Mouse (Mus musculus) MEL (cell line): ENCODE results near the gene Milr1. TPM values are rescaled to one million over a fixed set of nuclear protein-coding genes. Genes with fewer than 3 reads are reported as not detected.
A peak's percentile ranks its signal among the peaks of the same experiment; 100 is the strongest.

Experiments
- DNase-seq: peaks from one replicate; pipeline ENCODE4 v3.0.0; 2011; ENCODE audit warnings: low read depth, low spot score
- H3K27ac ChIP-seq: 2 replicates; pipeline ENCODE4 v1.5.1; 2012; ENCODE audit warnings: low read depth, mild to moderate bottlenecking, control low read depth, low read length, moderate library complexity; ENCODE audit not compliant: control insufficient read depth
- H3K27me3 ChIP-seq, 2 experiments: fragments of 150-350 bp in 1 of 2; sonication (generic) in 1 of 2; 2 replicates each; pipeline ENCODE4 v1.6.1; 2012; ENCODE audit warnings: low read length in 2 of 2, mild to moderate bottlenecking in 2 of 2, improper control_type of control experiment in 1 of 2, moderate library complexity in 1 of 2; ENCODE audit not compliant: insufficient read depth in 2 of 2, control insufficient read depth in 1 of 2
- H3K36me3 ChIP-seq, 2 experiments: 2 replicates each; pipeline ENCODE4 v1.6.1; 2012 to 2014; ENCODE audit warnings: low read length in 2 of 2, improper control_type of control experiment in 1 of 2, inconsistent platforms in 1 of 2, mild to moderate bottlenecking in 1 of 2; ENCODE audit not compliant: insufficient read depth in 2 of 2, control insufficient read depth in 1 of 2
- H3K4me1 ChIP-seq, 2 experiments: fragments of 150-350 bp in 1 of 2; sonication (generic) in 1 of 2; 2 replicates each; pipeline ENCODE4 v1.6.1; 2012; ENCODE audit warnings: low read length in 2 of 2, improper control_type of control experiment in 1 of 2, mild to moderate bottlenecking in 1 of 2; ENCODE audit not compliant: insufficient read depth in 2 of 2, control insufficient read depth in 1 of 2
- H3K4me3 ChIP-seq, 2 experiments: fragments of 150-350 bp in 1 of 2; sonication (generic) in 1 of 2; 2 replicates each; pipeline ENCODE4 v1.5.1; 2012; ENCODE audit warnings: low read depth in 2 of 2, low read length in 2 of 2, mild to moderate bottlenecking in 2 of 2, moderate library complexity in 2 of 2, control low read depth in 1 of 2, improper control_type of control experiment in 1 of 2; ENCODE audit not compliant: control insufficient read depth in 1 of 2, insufficient read depth in 1 of 2
- H3K79me2 ChIP-seq: 2 replicates; pipeline ENCODE4 v1.6.1; 2012; ENCODE audit warnings: mild to moderate bottlenecking, low read length, moderate library complexity; ENCODE audit not compliant: control insufficient read depth, poor library complexity, insufficient read depth
- H3K9ac ChIP-seq: 2 replicates; pipeline ENCODE4 v1.6.1; 2012; ENCODE audit warnings: low read depth, mild to moderate bottlenecking, control low read depth, low read length, moderate library complexity; ENCODE audit not compliant: control insufficient read depth, poor library complexity, severe bottlenecking
- H3K9me3 ChIP-seq: fragments of 150-350 bp; sonication (generic); replicated peaks from 2 replicates; pipeline ENCODE4 v1.6.1; 2012; ENCODE audit warnings: mild to moderate bottlenecking, low read length, improper control_type of control experiment, moderate library complexity; ENCODE audit not compliant: insufficient read depth
- BHLHE40 ChIP-seq: IDR thresholded peaks from 2 replicates; pipeline ENCODE4 v1.6.1; 2012; ENCODE audit warnings: low read depth, mild to moderate bottlenecking, inconsistent platforms, low read length, improper control_type of control experiment, borderline replicate concordance
- CHD1 ChIP-seq: IDR thresholded peaks from 2 replicates; pipeline ENCODE4 v1.6.1; 2012; ENCODE audit warnings: low read depth, mild to moderate bottlenecking, inconsistent platforms, low read length, improper control_type of control experiment
- CHD2 ChIP-seq: IDR thresholded peaks from 2 replicates; pipeline ENCODE4 v1.6.1; 2011; ENCODE audit warnings: low read length, improper control_type of control experiment
- EP300 ChIP-seq, 2 experiments: IDR thresholded peaks; 2 replicates each; pipeline ENCODE4 v1.6.1; 2011; ENCODE audit warnings: improper control_type of control experiment in 2 of 2, low read length in 2 of 2, low read depth in 1 of 2, mild to moderate bottlenecking in 1 of 2
- GABPA ChIP-seq: IDR thresholded peaks from 2 replicates; pipeline ENCODE4 v1.6.1; 2012; ENCODE audit warnings: low read depth, mild to moderate bottlenecking, inconsistent platforms, low read length, improper control_type of control experiment, moderate library complexity
- JUND ChIP-seq: IDR thresholded peaks from 2 replicates; pipeline ENCODE4 v1.6.1; 2011; ENCODE audit warnings: low read depth, mild to moderate bottlenecking, improper control_type of control experiment, low read length
- KAT2A ChIP-seq: conservative IDR thresholded peaks from 2 replicates; pipeline ENCODE4 v1.6.1; 2012; ENCODE audit warnings: low read depth, low read length, improper control_type of control experiment, inconsistent platforms
- MAFK ChIP-seq: IDR thresholded peaks from 2 replicates; pipeline ENCODE4 v1.6.1; 2011; ENCODE audit warnings: low read depth, mild to moderate bottlenecking, low read length, improper control_type of control experiment, borderline replicate concordance
- MAX ChIP-seq: IDR thresholded peaks from 2 replicates; pipeline ENCODE4 v1.6.1; 2011; ENCODE audit warnings: low read length, improper control_type of control experiment
- MEF2A ChIP-seq: IDR thresholded peaks from 2 replicates; pipeline ENCODE4 v1.6.1; 2014; ENCODE audit warnings: low read depth, mild to moderate bottlenecking, inconsistent platforms, low read length, improper control_type of control experiment; ENCODE audit not compliant: poor library complexity, insufficient replicate concordance, severe bottlenecking; ENCODE audit errors: extremely low read depth
- MXI1 ChIP-seq: IDR thresholded peaks from 2 replicates; pipeline ENCODE4 v1.6.1; 2011; ENCODE audit warnings: mild to moderate bottlenecking, low read depth, low read length, improper control_type of control experiment
- MYB ChIP-seq: IDR thresholded peaks from 2 replicates; pipeline ENCODE4 v1.6.1; 2011; ENCODE audit warnings: mild to moderate bottlenecking, low read depth, low read length, improper control_type of control experiment
- MYC ChIP-seq: IDR thresholded peaks from 2 replicates; pipeline ENCODE4 v1.6.1; 2011; ENCODE audit warnings: low read depth, mild to moderate bottlenecking, low read length, improper control_type of control experiment, moderate library complexity
- POLR2A ChIP-seq, 2 experiments: IDR thresholded peaks; 2 replicates each; pipeline ENCODE4 v1.6.1; 2011 to 2012; ENCODE audit warnings: low read length in 2 of 2, mild to moderate bottlenecking in 2 of 2, control low read depth in 1 of 2, improper control_type of control experiment in 1 of 2, low read depth in 1 of 2, moderate library complexity in 1 of 2; ENCODE audit not compliant: control insufficient read depth in 1 of 2, insufficient read depth in 1 of 2, poor library complexity in 1 of 2
- POLR2AphosphoS2 ChIP-seq: IDR thresholded peaks from 2 replicates; pipeline ENCODE4 v1.6.1; 2011; ENCODE audit warnings: low read length, improper control_type of control experiment
- RAD21 ChIP-seq: IDR thresholded peaks from 2 replicates; pipeline ENCODE4 v1.6.1; 2011; ENCODE audit warnings: mild to moderate bottlenecking, low read depth, low read length, improper control_type of control experiment
- RCOR1 ChIP-seq: IDR thresholded peaks from 2 replicates; pipeline ENCODE4 v1.6.1; 2012; ENCODE audit warnings: low read depth, mild to moderate bottlenecking, inconsistent platforms, low read length, improper control_type of control experiment
- SMC3 ChIP-seq: IDR thresholded peaks from 2 replicates; pipeline ENCODE4 v1.6.1; 2011; ENCODE audit warnings: low read depth, low read length, improper control_type of control experiment
- TAL1 ChIP-seq: IDR thresholded peaks from 2 replicates; pipeline ENCODE4 v1.6.1; 2012; ENCODE audit warnings: mild to moderate bottlenecking, inconsistent platforms, low read length, moderate library complexity, mixed read lengths
- TCF12 ChIP-seq: IDR thresholded peaks from 2 replicates; pipeline ENCODE4 v1.6.1; 2014; ENCODE audit warnings: low read depth, mild to moderate bottlenecking, inconsistent platforms, low read length, improper control_type of control experiment, moderate library complexity
- UBTF ChIP-seq: IDR thresholded peaks from 2 replicates; pipeline ENCODE4 v1.6.1; 2012; ENCODE audit warnings: low read depth, mild to moderate bottlenecking, inconsistent platforms, low read length, improper control_type of control experiment, moderate library complexity, borderline replicate concordance; ENCODE audit not compliant: insufficient read depth
- USF1 ChIP-seq: IDR thresholded peaks from 2 replicates; pipeline ENCODE4 v1.6.1; 2014; ENCODE audit warnings: low read depth, mild to moderate bottlenecking, inconsistent platforms, low read length, improper control_type of control experiment, moderate library complexity
- ZC3H11A ChIP-seq: IDR thresholded peaks from 2 replicates; pipeline ENCODE4 v1.6.1; 2012; ENCODE audit warnings: low read depth, mild to moderate bottlenecking, inconsistent platforms, low read length, improper control_type of control experiment
- ZKSCAN1 ChIP-seq: IDR thresholded peaks from 2 replicates; pipeline ENCODE4 v1.6.1; 2012; ENCODE audit warnings: low read depth, mild to moderate bottlenecking, inconsistent platforms, low read length, improper control_type of control experiment, moderate library complexity
- ZMIZ1 ChIP-seq: IDR thresholded peaks from 2 replicates; pipeline ENCODE4 v1.6.1; 2012; ENCODE audit warnings: low read depth, mild to moderate bottlenecking, inconsistent platforms, low read length, improper control_type of control experiment, moderate library complexity
- ZNF384 ChIP-seq: IDR thresholded peaks from 2 replicates; pipeline ENCODE4 v1.6.1; 2012; ENCODE audit warnings: low read depth, mild to moderate bottlenecking, inconsistent platforms, low read length, improper control_type of control experiment
- polyA plus RNA-seq, 2 experiments: library from polyadenylated mRNA; stranded (reverse) in 1 of 2; unstranded in 1 of 2; fragments of >175 nt in 1 of 2; fragments of >200 nt in 1 of 2; gene quantifications; 2 replicates each; pipeline versions ENCODE4 v1.2.1 to v1.2.4; 2012; ENCODE audit warnings: low replicate concordance in 2 of 2, low read depth in 1 of 2; ENCODE audit not compliant: insufficient read length in 2 of 2, insufficient read depth in 1 of 2, missing spikeins in 1 of 2
- total RNA-seq: library from RNA; depleted of rRNA; stranded (reverse); fragments of 300-350 nt; gene quantifications from 2 replicates; pipeline ENCODE4 v1.2.3, GENCODE M21; 2012

Gene Milr1
- total and polyA plus RNA-seq, 3 experiments = 0.26 TPM; not detected in 2

DNA sequence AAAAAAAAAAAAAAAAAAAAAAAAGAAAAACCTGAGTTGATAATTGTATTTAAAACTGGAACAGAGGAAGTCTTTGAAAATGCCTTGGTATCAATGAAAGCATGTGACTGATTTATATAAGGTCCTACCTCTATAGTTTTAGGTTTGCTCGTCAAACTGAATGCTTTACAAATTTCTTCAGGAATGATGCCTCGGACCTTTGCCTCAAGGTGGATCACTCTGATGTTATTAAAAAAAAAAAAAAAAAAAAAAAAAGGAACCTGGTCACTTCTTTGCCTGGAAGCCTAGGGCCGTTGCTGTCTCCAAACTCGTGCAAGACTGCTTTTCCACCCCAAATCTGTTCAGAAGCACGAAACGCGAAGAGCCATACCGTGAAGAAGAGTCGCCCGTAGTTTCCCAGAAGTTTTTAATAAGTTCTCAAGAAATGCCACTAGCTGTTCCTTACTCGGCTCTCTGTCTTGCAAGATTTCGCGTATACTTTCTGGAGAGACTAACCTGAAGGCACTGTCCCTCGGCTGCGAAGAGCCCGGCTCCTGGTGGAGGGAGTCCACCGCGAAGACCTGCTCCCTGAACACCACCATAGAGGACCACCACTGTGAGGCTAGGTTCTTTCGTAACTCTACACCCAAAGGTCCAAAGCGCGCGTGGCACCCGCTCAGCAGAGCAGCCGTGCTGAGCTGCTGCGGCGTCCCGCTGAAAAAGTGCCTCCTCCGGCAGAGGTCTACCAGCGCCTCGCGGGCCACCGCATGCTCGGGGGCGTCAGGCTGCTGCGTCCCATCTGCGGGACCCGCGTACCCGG is 27.8 kb downstream of the Milr1 start:
- peak; percentile 88; the same call in 1 of the 2 replicates for TF ChIP-seq ZNF384
- no peak for TF ChIP-seq MEF2A
- TF ChIP-seq MAX = peak; percentile 32; the same call in 1 of the 2 replicates
- TF ChIP-seq MXI1 = peak; percentile 73
- peak; percentile 72; the same call in 1 of the 2 replicates for TF ChIP-seq MYC
- 0 out of 2 replicates have a peak, but pooled peaks have one; percentile 23 for TF ChIP-seq TCF12
- TF ChIP-seq POLR2AphosphoS2 = no peak
- TF ChIP-seq CHD1 = 0 out of 2 replicates have a peak, but pooled peaks have one; percentile 57
- 0 out of 2 replicates have a peak, but pooled peaks have one; percentile 91 for TF ChIP-seq UBTF
- peak; percentile 39; the same call in 1 of the 2 replicates for TF ChIP-seq USF1
- H3K79me2 ChIP-seq = peaks cover 25% of the 10 kb centered on the region
- no peak for DNase-seq
- H3K27ac ChIP-seq = peak overlapping the region; percentile 82
- H3K4me3 ChIP-seq = peak overlapping the region; percentile 70 to 75
- no peaks in the 10 kb centered on the region for H3K9me3 ChIP-seq
- H3K4me1 ChIP-seq = peaks cover 3 to 7% of the 10 kb centered on the region in 2 experiments; a peak in 3 of 4 replicates
- H3K36me3 ChIP-seq = peaks cover 34 to 35% of the 10 kb centered on the region in 2 experiments
- H3K9ac ChIP-seq = peak overlapping the region; percentile 92
- no peaks in the 10 kb centered on the region for H3K27me3 ChIP-seq

DNA sequence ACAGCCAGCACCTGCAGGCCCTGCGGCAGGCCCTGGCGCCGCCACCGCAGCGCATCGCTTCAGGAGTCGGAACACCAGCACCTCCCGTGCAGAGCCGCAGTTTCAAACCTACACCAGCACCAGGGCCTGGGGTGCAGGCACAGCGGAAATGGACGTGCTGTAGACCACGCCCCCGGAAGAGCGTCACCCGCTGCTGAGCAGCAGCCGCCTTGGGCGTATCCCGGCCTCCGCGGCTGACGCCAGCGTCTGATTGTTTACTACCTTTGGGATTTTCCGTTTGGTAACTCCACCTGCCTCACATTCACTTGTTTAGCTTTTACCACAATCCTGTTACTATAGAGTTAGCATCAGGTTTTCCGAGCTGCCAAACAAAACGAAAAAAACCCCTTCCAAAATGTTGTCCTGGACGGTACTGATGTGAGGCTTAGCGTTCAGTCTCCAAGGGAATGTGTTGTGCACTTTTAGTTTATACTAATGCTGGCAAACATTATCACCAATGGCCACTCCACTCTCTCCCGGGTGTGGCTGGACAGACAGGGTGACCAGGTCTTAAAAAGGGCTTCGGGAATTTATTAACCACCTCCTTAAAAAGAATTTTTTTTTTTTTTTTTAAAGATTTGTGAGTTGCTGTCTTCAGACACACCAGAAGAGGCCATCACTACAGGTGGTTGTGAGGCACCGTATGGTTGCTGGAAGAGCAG is 28.5 kb downstream of the Milr1 start, which contains the start of gene Polg2:
Gene Polg2, minus strand, starts transcription at position 150 of the 701 bp plus-strand sequence.
- Histone ChIP-seq H3K36me3 (peaks cover 42 to 43% of the 10 kb centered on the region in 2 experiments), H3K4me3 (peak within 1 kb of the TSS; percentile 70 to 75), H3K4me1 (peaks cover 3 to 7% of the 10 kb centered on the region in 2 experiments; a peak in 3 of 4 replicates)
- peak; percentile 97 to 98 for TF ChIP-seq POLR2A (IDR thresholded peaks at IDR 0.05; ENCODE audit: control insufficient read depth in 1 of 2, insufficient read depth in 1 of 2, low read depth in 1 of 2, low read length in 2 of 2, poor library complexity in 1 of 2)
- TF ChIP-seq KAT2A = no peak; the same call in 1 of the 2 replicates
- TF ChIP-seq GABPA = no peak
- peak; percentile 24; the same call in 1 of the 2 replicates for TF ChIP-seq USF1
- TF ChIP-seq BHLHE40 = peak; percentile 27; the same call in 1 of the 2 replicates
- peak; percentile 17 for TF ChIP-seq SMC3
- peak in 1 of 2 experiments; percentile 57; a peak in 2 of 4 replicates for TF ChIP-seq EP300 (IDR thresholded peaks at IDR 0.05; ENCODE audit: low read depth in 1 of 2, low read length in 2 of 2)
- 0 out of 2 replicates have a peak, but pooled peaks have one; percentile 75 for TF ChIP-seq CHD1
- peak; percentile 20; the same call in 1 of the 2 replicates for TF ChIP-seq MAFK
- TF ChIP-seq ZC3H11A = no peak
- no peak for TF ChIP-seq JUND
- no peak for TF ChIP-seq MYB
- TF ChIP-seq UBTF = no peak
- no peak for TF ChIP-seq RAD21
- peak; percentile 64; the same call in 1 of the 2 replicates for TF ChIP-seq CHD2
- peak; percentile 54; the same call in 1 of the 2 replicates for TF ChIP-seq RCOR1
- TF ChIP-seq ZMIZ1 = peak; percentile 99
- TF ChIP-seq ZNF384 = peak; percentile 71; the same call in 1 of the 2 replicates
- TF ChIP-seq TCF12 = peak; percentile 81
- peak; percentile 73 for TF ChIP-seq MXI1
- peak; percentile 82 for TF ChIP-seq ZKSCAN1
- TF ChIP-seq TAL1 = no peak
- TF ChIP-seq MAX = peak; percentile 78; the same call in 1 of the 2 replicates

More for the DNA sequence above, 28.5 kb downstream of the Milr1 start, which contains the start of gene Polg2:
- peak; percentile 99 for DNase-seq
- Histone ChIP-seq H3K9ac (peak within 1 kb of the TSS; percentile 92), H3K27me3 (no peaks in the 10 kb centered on the region), H3K27ac (peak within 1 kb of the TSS; percentile 82), H3K79me2 (peaks cover 25% of the 10 kb centered on the region), H3K9me3 (no peaks in the 10 kb centered on the region)
